Mouse (Mus musculus): ENCODE data around the gene Neil1. TPM values are rescaled to one million over a fixed set of nuclear protein-coding genes. Genes with fewer than 3 reads are reported as not detected.

Neil1 gene
- total RNA-seq, 2 experiments from 2014 or later, result 7.8 to 8.1 TPM

- DNase-seq (ENCODE audit: low spot score in 2 of 2), result no peak
These were observed 8.5 kb downstream of the Neil1 start for GRCm38 (mm10) chr9:57139571-57139970.

GRCm38 (mm10) chr9:57139110-57139509 lies 9.0 kb downstream of the Neil1 start:
- no peak for DNase-seq (ENCODE audit: low spot score in 2 of 2)

- no peak for DNase-seq (ENCODE audit: low spot score in 2 of 2)
These were observed 9.6 kb downstream of the Neil1 start for GRCm38 (mm10) chr9:57138507-57138906.

GRCm38 (mm10) chr9:57137777-57138176 lies 10.3 kb downstream of the Neil1 start:
- no peak for DNase-seq (ENCODE audit: low spot score in 2 of 2)

- DNase-seq (ENCODE audit: low spot score in 2 of 2), result no peak
These were observed 10.9 kb downstream of the Neil1 start for GRCm38 (mm10) chr9:57137246-57137645.

GRCm38 (mm10) chr9:57130577-57131433 lies 17.3 kb downstream of the Neil1 start, which contains the start of gene Man2c1:
TSS of gene Man2c1 (plus strand) at chr9:57130690.
- peak; percentile 93 to 95 for DNase-seq (ENCODE audit: low spot score in 2 of 2)

GRCm38 (mm10) chr9:57129641-57130040 lies 18.5 kb downstream of the Neil1 start:
- no peak for DNase-seq (ENCODE audit: low spot score in 2 of 2)

- DNase-seq (ENCODE audit: low spot score in 2 of 2), result no peak
These were observed 30.8 kb downstream of the Neil1 start for GRCm38 (mm10) chr9:57117261-57117755.

Other genes with a start within 250 kb of the Neil1 start
- gene Snx33, start 219.9 kb downstream of the Neil1 start, total RNA-seq (2021), result 1 to 10 TPM; 4.8 to 5.3 TPM
- gene Imp3, start 210.8 kb downstream of the Neil1 start, total RNA-seq (2021), result 10 to 100 TPM; 50.6 to 51.6 TPM
- gene Snupn, start 197.4 kb downstream of the Neil1 start, total RNA-seq (2021), result 10 to 100 TPM; 18.6 to 18.7 TPM
- 10 to 100 TPM; 35.3 TPM for gene Ptpn9, start 153.4 kb downstream of the Neil1 start, total RNA-seq (2021)
- gene Sin3a, start 76.3 kb downstream of the Neil1 start, total RNA-seq (2021), result 10 to 100 TPM; 36.2 to 36.4 TPM
- gene Man2c1, start 17.6 kb downstream of the Neil1 start, total RNA-seq (2021), result 100 to 1,000 TPM; 138 to 140 TPM
- 10 to 100 TPM; 77.8 to 98.0 TPM for gene Commd4, start 10.0 kb upstream of the Neil1 start, total RNA-seq (2021)
- not detected for gene Trcg1, start 88.3 kb upstream of the Neil1 start, total RNA-seq (2021)
- gene 1700017B05Rik, start 114.3 kb upstream of the Neil1 start, total RNA-seq (2021), result 10 to 100 TPM; 22.5 to 26.7 TPM

Data from layer of hippocampus, postnatal 10 days (tissue).